Mouse (Mus musculus): ENCODE measurements at regions not wholly inside any gene's neighbourhood (a gene's known extent, or its start where the extent isn't known, plus 50 kb on each side); places are given as distances from the start of the nearest gene placed in this dataset.

- H3K9ac ChIP-seq (ENCODE audit: low read depth, low read length, severe bottlenecking) = no peak overlapping the region
- 90% methylated on average over 12 of the region's 12 CpGs for WGBS
- TF ChIP-seq POLR2A (IDR thresholded peaks at IDR 0.05; ENCODE audit: borderline replicate concordance, extremely low read depth, insufficient read depth, insufficient read length) = no peak
- no peaks in the 10 kb centered on the region for H3K36me3 ChIP-seq (ENCODE audit: control insufficient read depth, insufficient read depth, low read length)
- H3K27ac ChIP-seq (replicated peaks; ENCODE audit: low read depth, low read length) = no peak overlapping the region
- H3K27me3 ChIP-seq (ENCODE audit: control insufficient read depth, insufficient read depth, low read length) = no peaks in the 10 kb centered on the region
- no peak for DNase-seq (ENCODE audit: low spot score)
- H3K9me3 ChIP-seq (ENCODE audit: control insufficient read depth, low read length) = no peaks in the 10 kb centered on the region
- no peak for ATAC-seq (ENCODE audit: low FRiP score, low read depth)
- no peaks in the 10 kb centered on the region; the same call in 1 of the 2 replicates for H3K4me1 ChIP-seq (ENCODE audit: control insufficient read depth, insufficient read depth, low read length)
- H3K4me2 ChIP-seq (replicated peaks; ENCODE audit: low read depth, low read length, severe bottlenecking) = no peak overlapping the region
- no peak overlapping the region for H3K4me3 ChIP-seq (replicated peaks; ENCODE audit: low read length)
These were observed 587.9 kb downstream of the Ptprc start for GRCm38 (mm10) chr1:137587481-137588228.

GRCm38 (mm10) chr1:137584696-137585095 is 590.8 kb downstream of the Ptprc start:
- Histone ChIP-seq H3K27me3 (ENCODE audit: control insufficient read depth, insufficient read depth, low read length) (no peaks in the 10 kb centered on the region), H3K4me3 (replicated peaks; ENCODE audit: low read length) (no peak overlapping the region), H3K36me3 (ENCODE audit: control insufficient read depth, insufficient read depth, low read length) (no peaks in the 10 kb centered on the region), H3K9ac (ENCODE audit: low read depth, low read length, severe bottlenecking) (no peak overlapping the region), H3K4me1 (ENCODE audit: control insufficient read depth, insufficient read depth, low read length) (no peaks in the 10 kb centered on the region), H3K4me2 (replicated peaks; ENCODE audit: low read depth, low read length, severe bottlenecking) (no peak overlapping the region), H3K27ac (replicated peaks; ENCODE audit: low read depth, low read length) (no peak overlapping the region), H3K9me3 (ENCODE audit: control insufficient read depth, low read length) (no peaks in the 10 kb centered on the region)
- ATAC-seq (ENCODE audit: low FRiP score, low read depth) (no peak), DNase-seq (ENCODE audit: low spot score) (no peak)
- WGBS = 67% methylated on average over 6 of the region's 6 CpGs
- TF ChIP-seq POLR2A (IDR thresholded peaks at IDR 0.05; ENCODE audit: borderline replicate concordance, extremely low read depth, insufficient read depth, insufficient read length) = no peak

- DNase-seq (ENCODE audit: low spot score) (no peak), ATAC-seq (ENCODE audit: low FRiP score, low read depth) (no peak)
- TF ChIP-seq POLR2A (IDR thresholded peaks at IDR 0.05; ENCODE audit: borderline replicate concordance, extremely low read depth, insufficient read depth, insufficient read length) = no peak
- WGBS = 86% methylated on average over 13 of the region's 13 CpGs
- Histone ChIP-seq H3K4me2 (replicated peaks; ENCODE audit: low read depth, low read length, severe bottlenecking) (no peak overlapping the region), H3K27me3 (ENCODE audit: control insufficient read depth, insufficient read depth, low read length) (no peaks in the 10 kb centered on the region), H3K4me1 (ENCODE audit: control insufficient read depth, insufficient read depth, low read length) (no peaks in the 10 kb centered on the region), H3K9me3 (ENCODE audit: control insufficient read depth, low read length) (no peaks in the 10 kb centered on the region), H3K9ac (ENCODE audit: low read depth, low read length, severe bottlenecking) (no peak overlapping the region), H3K27ac (replicated peaks; ENCODE audit: low read depth, low read length) (no peak overlapping the region), H3K36me3 (ENCODE audit: control insufficient read depth, insufficient read depth, low read length) (no peaks in the 10 kb centered on the region), H3K4me3 (replicated peaks; ENCODE audit: low read length) (no peak overlapping the region)
These were observed 591.3 kb downstream of the Ptprc start for GRCm38 (mm10) chr1:137584104-137584675.

- Histone ChIP-seq H3K27me3 (ENCODE audit: control insufficient read depth, insufficient read depth, low read length) (no peaks in the 10 kb centered on the region), H3K4me2 (replicated peaks; ENCODE audit: low read depth, low read length, severe bottlenecking) (no peak overlapping the region), H3K9me3 (ENCODE audit: control insufficient read depth, low read length) (no peaks in the 10 kb centered on the region), H3K4me1 (ENCODE audit: control insufficient read depth, insufficient read depth, low read length) (no peaks in the 10 kb centered on the region), H3K27ac (replicated peaks; ENCODE audit: low read depth, low read length) (no peak overlapping the region), H3K36me3 (ENCODE audit: control insufficient read depth, insufficient read depth, low read length) (no peaks in the 10 kb centered on the region), H3K9ac (ENCODE audit: low read depth, low read length, severe bottlenecking) (no peak overlapping the region), H3K4me3 (replicated peaks; ENCODE audit: low read length) (no peak overlapping the region)
- DNase-seq (ENCODE audit: low spot score) (no peak), ATAC-seq (ENCODE audit: low FRiP score, low read depth) (no peak)
- WGBS = 75% methylated on average over 1 of the region's 1 CpGs
- no peak for TF ChIP-seq POLR2A (IDR thresholded peaks at IDR 0.05; ENCODE audit: borderline replicate concordance, extremely low read depth, insufficient read depth, insufficient read length)
These were observed 597.9 kb downstream of the Ptprc start for GRCm38 (mm10) chr1:137577639-137578038.

GRCm38 (mm10) chr1:137576174-137576573 is 599.3 kb downstream of the Ptprc start:
- H3K36me3 ChIP-seq (ENCODE audit: control insufficient read depth, insufficient read depth, low read length) = no peaks in the 10 kb centered on the region
- 79% methylated on average over 9 of the region's 9 CpGs for WGBS
- H3K4me1 ChIP-seq (ENCODE audit: control insufficient read depth, insufficient read depth, low read length) = peaks cover 7% of the 10 kb centered on the region
- H3K4me2 ChIP-seq (replicated peaks; ENCODE audit: low read depth, low read length, severe bottlenecking) = no peak overlapping the region
- no peaks in the 10 kb centered on the region for H3K27me3 ChIP-seq (ENCODE audit: control insufficient read depth, insufficient read depth, low read length)
- DNase-seq (ENCODE audit: low spot score) = no peak
- ATAC-seq (ENCODE audit: low FRiP score, low read depth) = no peak
- H3K9me3 ChIP-seq (ENCODE audit: control insufficient read depth, low read length) = no peaks in the 10 kb centered on the region
- no peak overlapping the region for H3K4me3 ChIP-seq (replicated peaks; ENCODE audit: low read length)
- H3K9ac ChIP-seq (ENCODE audit: low read depth, low read length, severe bottlenecking) = no peak overlapping the region
- H3K27ac ChIP-seq (replicated peaks; ENCODE audit: low read depth, low read length) = no peak overlapping the region
- no peak for TF ChIP-seq POLR2A (IDR thresholded peaks at IDR 0.05; ENCODE audit: borderline replicate concordance, extremely low read depth, insufficient read depth, insufficient read length)

Data from limb, embryonic 14.5 days (tissue).